Mouse (Mus musculus) liver, embryonic 12.5 days (tissue): ENCODE results near the gene Fam219a. TPM values are rescaled to one million over a fixed set of nuclear protein-coding genes. Genes with fewer than 3 reads are reported as not detected.
A peak's percentile ranks its signal among the peaks of the same experiment; 100 is the strongest.

Source experiments
- ATAC-seq: fragments of 200-750 bp; cut with Nextera tagmentation; 2 replicates; pipeline ENCODE4 v1.8.0; 2017; ENCODE audit warnings: moderate number of reproducible peaks, mild to moderate bottlenecking, moderate library complexity
- H3K27ac ChIP-seq: fragments of 300-500 bp; sonication (generic); 2 replicates; pipeline ENCODE4 v1.5.1; 2016; ENCODE audit warnings: mild to moderate bottlenecking
- H3K27me3 ChIP-seq: fragments of 300-500 bp; sonication (generic); replicated peaks from 2 replicates; pipeline ENCODE4 v1.6.1; 2016; ENCODE audit warnings: mild to moderate bottlenecking, moderate library complexity
- H3K36me3 ChIP-seq: fragments of 300-500 bp; sonication (generic); 2 replicates; pipeline ENCODE4 v1.6.1; 2016; ENCODE audit warnings: mild to moderate bottlenecking, moderate library complexity
- H3K4me1 ChIP-seq: fragments of 300-500 bp; sonication (generic); 2 replicates; pipeline ENCODE4 v1.6.1; 2016
- H3K4me2 ChIP-seq: fragments of 300-500 bp; sonication (generic); 2 replicates; pipeline ENCODE4 v1.6.1; 2016; ENCODE audit warnings: mild to moderate bottlenecking, moderate library complexity
- H3K4me3 ChIP-seq: fragments of 300-500 bp; sonication (generic); 2 replicates; pipeline ENCODE4 v1.5.1; 2016; ENCODE audit warnings: mild to moderate bottlenecking, moderate library complexity
- H3K9ac ChIP-seq: fragments of 300-500 bp; sonication (generic); 2 replicates; pipeline ENCODE4 v1.6.1; 2016; ENCODE audit warnings: mild to moderate bottlenecking, moderate library complexity
- H3K9me3 ChIP-seq: fragments of 300-500 bp; sonication (generic); replicated peaks from 2 replicates; pipeline ENCODE4 v1.6.1; 2016; ENCODE audit warnings: mild to moderate bottlenecking, moderate library complexity
- WGBS: fragments of 180-500 bp; shearing (Covaris S2); methylation state at CpG from one replicate; pipeline ENCODE4 v1.1.7; 2016; ENCODE audit not compliant: insufficient replicate concordance; 5-methylcytosine and 5-hydroxymethylcytosine counted together
- polyA plus RNA-seq: library from polyadenylated mRNA; unstranded; fragments of >200 nt; fragmentation: Nextera tagmentation; extraction: Ambion mirVana; gene quantifications from 2 replicates; pipeline ENCODE4 v1.2.1, GENCODE M21; 2016

Fam219a gene
- polyA plus RNA-seq, 1 experiment from 2014 or later = 1.0 TPM

- Histone ChIP-seq H3K4me2 (no peak overlapping the region), H3K27me3 (peaks cover 49% of the 10 kb centered on the region), H3K27ac (no peak overlapping the region), H3K4me3 (no peak overlapping the region), H3K36me3 (no peaks in the 10 kb centered on the region), H3K9ac (no peak overlapping the region), H3K4me1 (peaks cover 15% of the 10 kb centered on the region), H3K9me3 (no peaks in the 10 kb centered on the region)
- 48% methylated on average over 4 of the region's 4 CpGs for WGBS
- ATAC-seq = no peak
Observed at GRCm38 (mm10) chr4:41573492-41573891, 4.2 kb upstream of the Fam219a start.

- H3K4me1 ChIP-seq = peaks cover 20% of the 10 kb centered on the region
- H3K4me3 ChIP-seq = no peak overlapping the region
- H3K4me2 ChIP-seq = no peak overlapping the region
- H3K9ac ChIP-seq = no peak overlapping the region
- no peaks in the 10 kb centered on the region for H3K36me3 ChIP-seq
- ATAC-seq = no peak
- peaks cover 66% of the 10 kb centered on the region for H3K27me3 ChIP-seq
- WGBS = 20% methylated on average over 5 of the region's 5 CpGs
- no peaks in the 10 kb centered on the region for H3K9me3 ChIP-seq
- H3K27ac ChIP-seq = no peak overlapping the region
Observed at GRCm38 (mm10) chr4:41571490-41571889, 2.2 kb upstream of the Fam219a start.

GRCm38 (mm10) chr4:41568682-41569410 is 492 bp downstream of the Fam219a start:
- peak overlapping the region; percentile 43; the same call in 1 of the 2 replicates for H3K27ac ChIP-seq
- H3K4me2 ChIP-seq = peak overlapping the region; percentile 97

GRCm38 (mm10) chr4:41568239-41568638 is 1.1 kb downstream of the Fam219a start:
- H3K36me3 ChIP-seq = no peaks in the 10 kb centered on the region
- 19% methylated on average over 19 of the region's 19 CpGs for WGBS
- H3K27me3 ChIP-seq = peaks cover 77% of the 10 kb centered on the region
- H3K4me3 ChIP-seq = peak overlapping the region; percentile 70
- H3K4me2 ChIP-seq = peak overlapping the region; percentile 97
- no peak for ATAC-seq
- no peak overlapping the region for H3K27ac ChIP-seq
- H3K9me3 ChIP-seq = no peaks in the 10 kb centered on the region
- H3K4me1 ChIP-seq = peaks cover 20% of the 10 kb centered on the region
- H3K9ac ChIP-seq = no peak overlapping the region

More at GRCm38 (mm10) chr4:41568682-41569410, 492 bp downstream of the Fam219a start:
- Histone ChIP-seq H3K9me3 (no peaks in the 10 kb centered on the region), H3K27me3 (peaks cover 81% of the 10 kb centered on the region), H3K4me1 (peaks cover 20% of the 10 kb centered on the region), H3K9ac (peak overlapping the region; percentile 74), H3K36me3 (no peaks in the 10 kb centered on the region), H3K4me3 (peak overlapping the region; percentile 70)
- 1% methylated on average over 58 of the region's 58 CpGs for WGBS
- no peak for ATAC-seq

- no peak overlapping the region for H3K9ac ChIP-seq
- H3K36me3 ChIP-seq = no peaks in the 10 kb centered on the region
- no peak overlapping the region for H3K4me3 ChIP-seq
- ATAC-seq = no peak
- no peak overlapping the region for H3K27ac ChIP-seq
- H3K4me2 ChIP-seq = no peak overlapping the region
- H3K9me3 ChIP-seq = no peaks in the 10 kb centered on the region
- peaks cover 59% of the 10 kb centered on the region for H3K27me3 ChIP-seq
- H3K4me1 ChIP-seq = peaks cover 20% of the 10 kb centered on the region
- 22% methylated on average over 3 of the region's 3 CpGs for WGBS
Observed at GRCm38 (mm10) chr4:41566123-41566522, 3.2 kb downstream of the Fam219a start.

- Histone ChIP-seq H3K36me3 (no peaks in the 10 kb centered on the region), H3K27me3 (peaks cover 32% of the 10 kb centered on the region), H3K27ac (no peak overlapping the region), H3K4me2 (no peak overlapping the region), H3K9ac (no peak overlapping the region), H3K4me1 (peaks cover 3% of the 10 kb centered on the region), H3K4me3 (no peak overlapping the region), H3K9me3 (no peaks in the 10 kb centered on the region)
- no peak for ATAC-seq
- WGBS = 66% methylated on average over 5 of the region's 5 CpGs
Observed at GRCm38 (mm10) chr4:41563297-41563696, 6.0 kb downstream of the Fam219a start.

GRCm38 (mm10) chr4:41557092-41557491 is 12.2 kb downstream of the Fam219a start:
- H3K4me3 ChIP-seq = no peak overlapping the region
- H3K9ac ChIP-seq = no peak overlapping the region
- no peaks in the 10 kb centered on the region for H3K9me3 ChIP-seq
- peaks cover 7% of the 10 kb centered on the region; the same call in 1 of the 2 replicates for H3K4me1 ChIP-seq
- no peak overlapping the region for H3K4me2 ChIP-seq
- ATAC-seq = no peak
- no peaks in the 10 kb centered on the region for H3K27me3 ChIP-seq
- 32% methylated on average over 3 of the region's 3 CpGs for WGBS
- H3K27ac ChIP-seq = no peak overlapping the region
- H3K36me3 ChIP-seq = no peaks in the 10 kb centered on the region

GRCm38 (mm10) chr4:41556311-41556953 is 12.9 kb downstream of the Fam219a start:
- 31% methylated on average over 5 of the region's 5 CpGs for WGBS
- no peaks in the 10 kb centered on the region for H3K9me3 ChIP-seq
- H3K27ac ChIP-seq = no peak overlapping the region
- H3K4me2 ChIP-seq = no peak overlapping the region
- no peak overlapping the region for H3K4me3 ChIP-seq
- H3K9ac ChIP-seq = no peak overlapping the region
- no peak for ATAC-seq
- peaks cover 7% of the 10 kb centered on the region; the same call in 1 of the 2 replicates for H3K4me1 ChIP-seq
- no peaks in the 10 kb centered on the region for H3K36me3 ChIP-seq
- H3K27me3 ChIP-seq = no peaks in the 10 kb centered on the region

- Histone ChIP-seq H3K4me3 (no peak overlapping the region), H3K36me3 (no peaks in the 10 kb centered on the region), H3K27me3 (no peaks in the 10 kb centered on the region), H3K9me3 (no peaks in the 10 kb centered on the region), H3K27ac (peak overlapping the region; percentile 50), H3K4me1 (peaks cover 7% of the 10 kb centered on the region; the same call in 1 of the 2 replicates), H3K4me2 (no peak overlapping the region), H3K9ac (no peak overlapping the region)
- WGBS = 32% methylated on average over 14 of the region's 14 CpGs
- no peak for ATAC-seq
Observed at GRCm38 (mm10) chr4:41554994-41555663, 14.2 kb downstream of the Fam219a start.

- Histone ChIP-seq H3K4me3 (no peak overlapping the region), H3K9ac (no peak overlapping the region), H3K27me3 (no peaks in the 10 kb centered on the region), H3K4me1 (peaks cover 7% of the 10 kb centered on the region; the same call in 1 of the 2 replicates), H3K36me3 (no peaks in the 10 kb centered on the region), H3K27ac (no peak overlapping the region), H3K4me2 (no peak overlapping the region), H3K9me3 (no peaks in the 10 kb centered on the region)
- 74% methylated on average over 11 of the region's 11 CpGs for WGBS
- ATAC-seq = no peak
Observed at GRCm38 (mm10) chr4:41553116-41553515, 16.2 kb downstream of the Fam219a start.

- ATAC-seq = no peak
- Histone ChIP-seq H3K4me3 (no peak overlapping the region), H3K4me2 (no peak overlapping the region), H3K4me1 (peaks cover 7% of the 10 kb centered on the region; the same call in 1 of the 2 replicates), H3K36me3 (no peaks in the 10 kb centered on the region), H3K27me3 (no peaks in the 10 kb centered on the region), H3K27ac (no peak overlapping the region), H3K9me3 (no peaks in the 10 kb centered on the region), H3K9ac (no peak overlapping the region)
- 27% methylated on average over 6 of the region's 6 CpGs for WGBS
Observed at GRCm38 (mm10) chr4:41552529-41552928, 16.8 kb downstream of the Fam219a start.

- no peak overlapping the region for H3K9ac ChIP-seq
- no peak overlapping the region for H3K27ac ChIP-seq
- no peaks in the 10 kb centered on the region for H3K4me1 ChIP-seq
- H3K36me3 ChIP-seq = no peaks in the 10 kb centered on the region
- ATAC-seq = no peak
- no peak overlapping the region for H3K4me2 ChIP-seq
- 64% methylated on average over 1 of the region's 1 CpGs for WGBS
- H3K4me3 ChIP-seq = no peak overlapping the region
- H3K9me3 ChIP-seq = no peaks in the 10 kb centered on the region
- no peaks in the 10 kb centered on the region for H3K27me3 ChIP-seq
Observed at GRCm38 (mm10) chr4:41547086-41547485, 22.3 kb downstream of the Fam219a start.
